20 mouse cellular contexts compared by ENCODE assay signal in the genomic region with DNA sequence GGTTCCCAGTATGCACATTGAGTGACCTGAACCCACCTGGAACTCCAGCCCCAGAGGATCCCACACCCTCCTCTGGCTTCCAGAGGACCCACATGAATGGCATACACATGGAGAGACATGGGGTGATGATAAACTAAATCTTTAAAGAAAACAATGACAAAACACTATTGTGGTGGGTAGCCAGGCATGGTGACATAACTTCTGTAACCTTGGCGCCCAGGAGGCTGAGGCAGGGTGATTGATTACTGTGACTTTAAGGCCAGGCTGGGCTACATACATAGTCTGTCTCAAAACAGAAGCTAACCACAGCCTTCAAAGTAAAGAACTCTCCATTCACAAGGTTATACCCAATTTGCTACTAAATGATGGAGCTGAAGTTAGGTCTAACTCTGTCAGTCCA. TPM values are rescaled to one million over a fixed set of nuclear protein-coding genes. Genes with fewer than 3 reads are reported as not detected.
DNase-seq lines count a peak whose midpoint lies in the region; ATAC-seq and TF ChIP-seq lines count a peak whose summit lies in the region.
"Had no signal": no experiment of that assay in that cellular context is flagged by ENCODE, and none has a peak within 500 bp of the region (broad histone marks: within the 10 kb centered on the region; RNA-seq: fewer than 3 reads in every experiment).

No protein-coding gene starts in this region.

- no peak overlapping the region for H3K4me3 ChIP-seq in forebrain, embryonic 16.5 days (replicated peaks; ENCODE audit: low read length)
- no peak overlapping the region for H3K4me3 ChIP-seq in forebrain, embryonic 11.5 days (ENCODE audit: low read depth, low read length)
- H3K4me3 ChIP-seq in limb, embryonic 13.5 days, result no peak overlapping the region
- no peak overlapping the region for H3K4me3 ChIP-seq in limb, embryonic 10.5 days
- no peak overlapping the region for H3K4me3 ChIP-seq in embryonic fibroblast, embryonic 13.5 days (ENCODE audit: insufficient read depth, low read length)
- H3K4me3 ChIP-seq in stomach, embryonic 16.5 days (replicated peaks; ENCODE audit: low read length), result no peak overlapping the region
- H3K4me3 ChIP-seq: liver, embryonic 15.5 days; midbrain, embryonic 10.5 days; neural tube, embryonic 15.5 days had no signal

- no peak overlapping the region for H3K9ac ChIP-seq in forebrain, embryonic 16.5 days (replicated peaks; ENCODE audit: low read depth, low read length)
- no peak overlapping the region for H3K9ac ChIP-seq in forebrain, embryonic 11.5 days (ENCODE audit: low read length)
- H3K9ac ChIP-seq in limb, embryonic 13.5 days, result no peak overlapping the region
- H3K9ac ChIP-seq in stomach, embryonic 16.5 days (ENCODE audit: low read length), result no peak overlapping the region
- H3K9ac ChIP-seq: liver, embryonic 15.5 days; neural tube, embryonic 15.5 days had no signal

- H3K27ac ChIP-seq in forebrain, embryonic 16.5 days (ENCODE audit: low read length), result peak overlapping the region; percentile 49
- H3K27ac ChIP-seq in forebrain, embryonic 11.5 days (ENCODE audit: low read depth, low read length), result no peak overlapping the region
- H3K27ac ChIP-seq in limb, embryonic 13.5 days, result peak overlapping the region; percentile 22; the same call in 1 of the 2 replicates
- no peak overlapping the region for H3K27ac ChIP-seq in limb, embryonic 10.5 days
- peak overlapping the region; percentile 97 for H3K27ac ChIP-seq in embryonic fibroblast, embryonic 13.5 days (ENCODE audit: insufficient read depth, low read length)
- peak overlapping the region; percentile 36; the same call in 1 of the 2 replicates for H3K27ac ChIP-seq in stomach, embryonic 16.5 days (ENCODE audit: low read length)
- H3K27ac ChIP-seq: midbrain, embryonic 10.5 days had no signal

- no peaks in the 10 kb centered on the region for H3K36me3 ChIP-seq in forebrain, embryonic 16.5 days (ENCODE audit: control insufficient read depth, insufficient read depth)
- H3K36me3 ChIP-seq in forebrain, embryonic 11.5 days (ENCODE audit: control insufficient read depth, insufficient read depth, low read length), result no peaks in the 10 kb centered on the region
- no peaks in the 10 kb centered on the region for H3K36me3 ChIP-seq in limb, embryonic 13.5 days
- H3K36me3 ChIP-seq in limb, embryonic 10.5 days, result no peaks in the 10 kb centered on the region
- H3K36me3 ChIP-seq in stomach, embryonic 16.5 days (ENCODE audit: control insufficient read depth, insufficient read depth, low read length), result no peaks in the 10 kb centered on the region
- H3K36me3 ChIP-seq: G1E; liver, embryonic 15.5 days; midbrain, embryonic 10.5 days; neural tube, embryonic 15.5 days had no signal

- no peak for TF ChIP-seq POLR2A in embryonic fibroblast, embryonic 13.5 days (IDR thresholded peaks at IDR 0.05; ENCODE audit: low read depth, low read length)

- no peak for DNase-seq in forebrain, embryonic 11.5 days (ENCODE audit: low spot score)
- DNase-seq in limb, embryonic 10.5 days (ENCODE audit: low spot score), result no peak
- DNase-seq in embryo, embryonic 11 days, result no peak
- DNase-seq: cerebellum, postnatal 10 days; heart, adult 11 months; heart, postnatal 10 days; lung, postnatal 36 days; retina, postnatal 1 day; thymus, postnatal 36 days had no signal

- no peak for TF ChIP-seq CTCF in embryonic fibroblast, embryonic 13.5 days (IDR thresholded peaks at IDR 0.05; ENCODE audit: borderline replicate concordance, insufficient read depth, low read length)

- WGBS in forebrain, embryonic 16.5 days, result 76% methylated on average over 1 of the region's 1 CpGs
- 84% methylated on average over 1 of the region's 1 CpGs for WGBS in forebrain, embryonic 11.5 days
- 88% methylated on average over 1 of the region's 1 CpGs for WGBS in limb, embryonic 13.5 days
- 81% methylated on average over 1 of the region's 1 CpGs for WGBS in limb, embryonic 10.5 days
- 77% methylated on average over 1 of the region's 1 CpGs for WGBS in stomach, embryonic 16.5 days

- no peaks in the 10 kb centered on the region for H3K9me3 ChIP-seq in forebrain, embryonic 16.5 days (ENCODE audit: control insufficient read depth, low read length)
- H3K9me3 ChIP-seq in forebrain, embryonic 11.5 days (ENCODE audit: control insufficient read depth, low read length), result no peaks in the 10 kb centered on the region
- H3K9me3 ChIP-seq in limb, embryonic 13.5 days, result no peaks in the 10 kb centered on the region
- no peaks in the 10 kb centered on the region for H3K9me3 ChIP-seq in limb, embryonic 10.5 days (replicated peaks)
- H3K9me3 ChIP-seq in stomach, embryonic 16.5 days (replicated peaks; ENCODE audit: control insufficient read depth, low read length), result no peaks in the 10 kb centered on the region
- H3K9me3 ChIP-seq: liver, embryonic 15.5 days; midbrain, embryonic 10.5 days; neural tube, embryonic 15.5 days had no signal

- no peak for ATAC-seq in forebrain, embryonic 16.5 days
- no peak for ATAC-seq in forebrain, embryonic 11.5 days (replicated peaks; ENCODE audit: low FRiP score)
- ATAC-seq in limb, embryonic 13.5 days (ENCODE audit: low FRiP score, low read depth), result no peak
- ATAC-seq in stomach, embryonic 16.5 days (ENCODE audit: insufficient read depth, low FRiP score), result no peak

- H3K27me3 ChIP-seq in forebrain, embryonic 16.5 days (replicated peaks; ENCODE audit: control insufficient read depth, insufficient read depth, low read length), result no peaks in the 10 kb centered on the region
- no peaks in the 10 kb centered on the region for H3K27me3 ChIP-seq in forebrain, embryonic 11.5 days (ENCODE audit: control insufficient read depth, insufficient read depth, low read length)
- no peaks in the 10 kb centered on the region for H3K27me3 ChIP-seq in limb, embryonic 13.5 days
- H3K27me3 ChIP-seq in limb, embryonic 10.5 days (ENCODE audit: low read depth, poor library complexity, severe bottlenecking), result no peaks in the 10 kb centered on the region
- H3K27me3 ChIP-seq in stomach, embryonic 16.5 days (ENCODE audit: control insufficient read depth, insufficient read depth, low read length), result no peaks in the 10 kb centered on the region
- H3K27me3 ChIP-seq: liver, embryonic 15.5 days; neural tube, embryonic 15.5 days had no signal

- H3K4me1 ChIP-seq in forebrain, embryonic 16.5 days (replicated peaks; ENCODE audit: control insufficient read depth, insufficient read depth, low read length), result peaks cover 28% of the 10 kb centered on the region
- H3K4me1 ChIP-seq in forebrain, embryonic 11.5 days (replicated peaks; ENCODE audit: control insufficient read depth, insufficient read depth, low read length), result 0 out of 2 replicates have a peak, but pooled peaks cover 1% of the 10 kb centered on the region
- peaks cover 56% of the 10 kb centered on the region for H3K4me1 ChIP-seq in limb, embryonic 13.5 days
- H3K4me1 ChIP-seq in limb, embryonic 10.5 days, result peaks cover 44% of the 10 kb centered on the region
- peaks cover 20% of the 10 kb centered on the region for H3K4me1 ChIP-seq in embryonic fibroblast, embryonic 13.5 days (ENCODE audit: control insufficient read depth, insufficient read depth, low read length)
- H3K4me1 ChIP-seq in stomach, embryonic 16.5 days (ENCODE audit: control insufficient read depth, insufficient read depth, low read length), result peaks cover 25% of the 10 kb centered on the region

- no peak overlapping the region for H3K4me2 ChIP-seq in forebrain, embryonic 16.5 days (ENCODE audit: low read length)
- H3K4me2 ChIP-seq in forebrain, embryonic 11.5 days (ENCODE audit: low read depth, low read length, severe bottlenecking), result no peak overlapping the region
- H3K4me2 ChIP-seq in limb, embryonic 13.5 days (replicated peaks), result no peak overlapping the region
- H3K4me2 ChIP-seq in stomach, embryonic 16.5 days (ENCODE audit: low read depth, low read length), result no peak overlapping the region
- H3K4me2 ChIP-seq: liver, embryonic 15.5 days; neural tube, embryonic 15.5 days had no signal

RNA-seq across cellular contexts. Expression of a gene that starts 30.7 kb away (rescaled TPM):
- 4.4 and 5.8 TPM in 2 replicates for polyA plus RNA-seq in forebrain, embryonic 16.5 days (2015; fragmentation: Nextera tagmentation; extraction: Ambion mirVana)
- 4.6 TPM in 1 of 2 replicates, not detected in the other for polyA plus RNA-seq in forebrain, embryonic 11.5 days (2014; fragmentation: Nextera tagmentation; extraction: Ambion mirVana)
- polyA plus RNA-seq in limb, embryonic 13.5 days (2015; fragmentation: Nextera tagmentation; extraction: Ambion mirVana), result 1.6 and 2.6 TPM in 2 replicates
- 0.85 TPM in 1 of 2 replicates, not detected in the other for polyA plus RNA-seq in limb, embryonic 10.5 days (2016; fragmentation: Nextera tagmentation; extraction: Ambion mirVana)
- polyA plus RNA-seq in embryonic fibroblast, embryonic 13.5 days (2011; ENCODE audit: insufficient read length, low read depth, missing spikeins), result 7.0 and 7.1 TPM in 2 replicates
- polyA plus RNA-seq in stomach, embryonic 16.5 days (2015; fragmentation: Nextera tagmentation; extraction: Ambion mirVana), result 1.6 and 2.2 TPM in 2 replicates
- polyA plus RNA-seq: embryonic facial prominence, embryonic 11.5 days; G1E; liver, embryonic 15.5 days; small intestine, adult 2 months; stomach, embryonic 14.5 days had no signal

RNA-seq across cellular contexts. Expression of a gene that starts 35.1 kb away (rescaled TPM):
- 39.6 and 44.3 TPM in 2 replicates for polyA plus RNA-seq in forebrain, embryonic 16.5 days (2015; fragmentation: Nextera tagmentation; extraction: Ambion mirVana)
- 34.0 and 37.0 TPM in 2 replicates for polyA plus RNA-seq in forebrain, embryonic 11.5 days (2014; fragmentation: Nextera tagmentation; extraction: Ambion mirVana)
- 16.9 and 21.0 TPM in 2 replicates for polyA plus RNA-seq in limb, embryonic 13.5 days (2015; fragmentation: Nextera tagmentation; extraction: Ambion mirVana)
- polyA plus RNA-seq in limb, embryonic 10.5 days (2016; fragmentation: Nextera tagmentation; extraction: Ambion mirVana), result 15.4 and 19.3 TPM in 2 replicates
- 18.4 and 19.2 TPM in 2 replicates for polyA plus RNA-seq in embryonic fibroblast, embryonic 13.5 days (2011; ENCODE audit: insufficient read length, low read depth, missing spikeins)
- polyA plus RNA-seq in stomach, embryonic 16.5 days (2015; fragmentation: Nextera tagmentation; extraction: Ambion mirVana), result 10.5 and 11.0 TPM in 2 replicates
- polyA plus RNA-seq: G1E had no signal

Comparison
In these comparisons a context has a peak if more than half of its experiments do, and no peak if none do; other contexts are left out.
1. H3K27ac ChIP-seq: peak in forebrain, embryonic 16.5 days (single experiment), limb, embryonic 13.5 days (single experiment), embryonic fibroblast, embryonic 13.5 days (single experiment) and stomach, embryonic 16.5 days (single experiment); none in forebrain, embryonic 11.5 days (single experiment) and limb, embryonic 10.5 days (single experiment).